Mouse (Mus musculus): ENCODE data around the gene Osbpl3. TPM values are rescaled to one million over a fixed set of nuclear protein-coding genes. Genes with fewer than 3 reads are reported as not detected.

Osbpl3 gene
- total and polyA plus RNA-seq, 3 experiments, result 0.16 TPM; not detected in 2

DNA sequence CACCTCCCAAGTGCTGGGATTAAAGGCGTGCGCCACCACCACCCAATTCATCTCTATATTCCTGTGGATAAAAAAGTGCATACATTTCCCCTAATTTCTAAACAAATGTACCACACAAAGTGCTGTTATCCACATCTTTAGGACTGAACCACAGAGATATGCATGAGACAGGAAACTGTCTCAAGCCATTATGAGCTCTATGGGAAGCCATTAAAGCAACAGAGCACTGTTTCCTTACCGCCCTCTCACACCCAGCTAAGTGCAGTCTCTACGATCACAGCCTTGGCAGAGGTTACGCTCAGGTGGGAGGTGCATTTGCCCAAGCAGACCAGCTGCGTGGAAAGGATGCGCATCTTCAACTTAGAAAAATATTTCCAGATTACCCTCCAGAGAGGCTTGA, 26.7 kb downstream of the Osbpl3 start:
- DNase-seq (ENCODE audit: low spot score), result no peak
- no peaks in the 10 kb centered on the region for H3K9me3 ChIP-seq (replicated peaks)
- H3K4me1 ChIP-seq (ENCODE audit: insufficient read depth, low read depth, low read length), result no peaks in the 10 kb centered on the region
- no peak for ATAC-seq (ENCODE audit: extremely low read depth, insufficient number of reproducible peaks, low FRiP score, poor library complexity, severe bottlenecking)
- no peak for TF ChIP-seq GATA1 (IDR thresholded peaks at IDR 0.05; ENCODE audit: borderline replicate concordance, low read length)
- TF ChIP-seq CTCF (IDR thresholded peaks at IDR 0.05; ENCODE audit: low read depth, low read length), result no peak
- no peak for TF ChIP-seq TAL1 (conservative IDR thresholded peaks at IDR 0.05; ENCODE audit: low read depth, low read length)
- no peak for TF ChIP-seq POLR2AphosphoS5 (IDR thresholded peaks at IDR 0.05; ENCODE audit: insufficient replicate concordance, low read depth, low read length)
- TF ChIP-seq GATA2 (IDR thresholded peaks at IDR 0.05; ENCODE audit: borderline replicate concordance, low read depth, low read length), result no peak
- no peaks in the 10 kb centered on the region for H3K36me3 ChIP-seq (replicated peaks)
- H3K4me3 ChIP-seq (ENCODE audit: low read depth, low read length), result no peak overlapping the region
- no peaks in the 10 kb centered on the region for H3K27me3 ChIP-seq (ENCODE audit: insufficient read depth, low read length)

DNA sequence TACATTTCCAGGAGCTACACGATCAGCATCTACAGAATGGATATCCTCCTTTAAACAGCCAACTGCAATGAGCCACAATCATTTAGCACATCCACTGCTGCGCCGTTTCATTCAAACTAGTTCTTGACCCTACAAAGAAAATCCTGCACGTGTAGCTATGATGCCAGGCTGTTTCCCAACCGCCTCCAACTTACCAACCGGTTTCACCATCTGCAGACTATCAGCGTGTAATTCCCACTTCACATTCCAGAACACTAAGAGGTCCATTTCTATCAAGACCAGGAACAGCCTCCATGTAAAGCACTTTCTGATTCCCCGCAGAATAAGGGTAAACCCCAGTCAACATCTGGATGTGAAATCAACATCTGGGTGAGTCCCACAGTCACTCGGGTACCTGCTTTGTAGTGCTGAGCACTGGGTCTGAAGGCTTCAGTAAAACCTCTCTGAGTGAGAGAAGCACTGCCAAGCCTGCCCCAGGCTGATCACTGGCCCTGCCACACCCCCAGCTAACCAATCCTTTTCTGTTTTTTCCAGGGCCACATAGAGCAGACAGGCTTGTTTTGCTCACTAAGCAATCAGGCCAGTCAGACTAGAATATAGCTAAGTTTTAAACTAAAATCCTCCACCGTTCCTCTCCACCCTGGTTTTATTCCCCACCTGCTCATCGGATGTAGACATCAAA, 28.8 kb downstream of the Osbpl3 start:
- DNase-seq (ENCODE audit: low spot score) (no peak), ATAC-seq (ENCODE audit: extremely low read depth, insufficient number of reproducible peaks, low FRiP score, poor library complexity, severe bottlenecking) (no peak)
- H3K4me1 ChIP-seq (ENCODE audit: insufficient read depth, low read depth, low read length), result no peaks in the 10 kb centered on the region
- H3K27me3 ChIP-seq (ENCODE audit: insufficient read depth, low read length), result no peaks in the 10 kb centered on the region
- no peaks in the 10 kb centered on the region for H3K36me3 ChIP-seq (replicated peaks)
- TF ChIP-seq TAL1 (conservative IDR thresholded peaks at IDR 0.05; ENCODE audit: low read depth, low read length) (no peak), CTCF (IDR thresholded peaks at IDR 0.05; ENCODE audit: low read depth, low read length) (no peak), GATA2 (IDR thresholded peaks at IDR 0.05; ENCODE audit: borderline replicate concordance, low read depth, low read length) (no peak), GATA1 (IDR thresholded peaks at IDR 0.05; ENCODE audit: borderline replicate concordance, low read length) (no peak), POLR2AphosphoS5 (IDR thresholded peaks at IDR 0.05; ENCODE audit: insufficient replicate concordance, low read depth, low read length) (no peak)
- H3K4me3 ChIP-seq (ENCODE audit: low read depth, low read length), result no peak overlapping the region
- no peaks in the 10 kb centered on the region for H3K9me3 ChIP-seq (replicated peaks)

DNA sequence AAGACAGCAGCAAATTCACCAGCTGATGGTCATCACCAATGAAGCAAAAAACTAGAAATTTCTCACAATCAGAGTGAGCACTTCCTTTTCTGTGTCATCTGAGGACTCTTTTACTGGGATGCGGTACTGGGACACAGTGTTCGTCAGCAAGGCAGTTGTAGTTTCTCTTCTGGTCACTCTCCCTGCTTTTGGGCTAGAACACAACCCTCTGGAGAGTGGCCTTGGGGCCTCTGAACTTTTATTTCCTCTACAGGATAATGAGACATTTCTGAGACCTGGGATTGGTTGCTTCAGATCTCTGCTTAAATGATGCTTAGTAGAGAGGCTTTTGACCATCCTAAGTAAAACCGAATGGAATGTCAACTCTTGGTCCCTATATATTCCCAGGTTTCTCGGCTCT, 29.4 kb downstream of the Osbpl3 start:
- Histone ChIP-seq H3K9me3 (replicated peaks) (no peaks in the 10 kb centered on the region), H3K36me3 (replicated peaks) (no peaks in the 10 kb centered on the region), H3K4me1 (ENCODE audit: insufficient read depth, low read depth, low read length) (no peaks in the 10 kb centered on the region), H3K4me3 (ENCODE audit: low read depth, low read length) (no peak overlapping the region), H3K27me3 (ENCODE audit: insufficient read depth, low read length) (no peaks in the 10 kb centered on the region)
- ATAC-seq (ENCODE audit: extremely low read depth, insufficient number of reproducible peaks, low FRiP score, poor library complexity, severe bottlenecking) (no peak), DNase-seq (ENCODE audit: low spot score) (no peak)
- no peak for TF ChIP-seq GATA1 (IDR thresholded peaks at IDR 0.05; ENCODE audit: borderline replicate concordance, low read length)
- no peak for TF ChIP-seq CTCF (IDR thresholded peaks at IDR 0.05; ENCODE audit: low read depth, low read length)
- TF ChIP-seq GATA2 (IDR thresholded peaks at IDR 0.05; ENCODE audit: borderline replicate concordance, low read depth, low read length), result no peak
- TF ChIP-seq POLR2AphosphoS5 (IDR thresholded peaks at IDR 0.05; ENCODE audit: insufficient replicate concordance, low read depth, low read length), result no peak
- TF ChIP-seq TAL1 (conservative IDR thresholded peaks at IDR 0.05; ENCODE audit: low read depth, low read length), result no peak

DNA sequence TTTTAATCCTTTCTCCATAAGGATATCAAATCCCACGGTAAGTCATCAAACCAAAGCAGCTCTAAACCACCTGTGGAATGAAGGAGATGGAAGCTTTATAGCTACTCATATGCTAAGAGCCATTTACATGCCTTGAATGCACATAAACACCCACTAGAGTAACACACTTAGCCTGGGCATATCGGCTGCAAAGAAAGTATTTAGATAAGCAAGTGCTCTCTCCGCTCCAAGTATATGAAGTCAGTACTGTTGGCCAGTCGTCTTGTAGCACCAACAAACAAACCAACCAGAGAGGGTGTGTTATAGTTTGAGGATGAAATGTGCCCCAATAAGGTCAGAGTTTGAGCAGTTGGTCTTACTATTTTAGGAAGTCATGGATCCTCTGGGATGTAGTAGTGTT, 31.7 kb downstream of the Osbpl3 start:
- no peak for ATAC-seq (ENCODE audit: extremely low read depth, insufficient number of reproducible peaks, low FRiP score, poor library complexity, severe bottlenecking)
- Histone ChIP-seq H3K9me3 (replicated peaks) (no peaks in the 10 kb centered on the region), H3K27me3 (ENCODE audit: insufficient read depth, low read length) (no peaks in the 10 kb centered on the region), H3K4me1 (ENCODE audit: insufficient read depth, low read depth, low read length) (no peaks in the 10 kb centered on the region), H3K4me3 (ENCODE audit: low read depth, low read length) (no peak overlapping the region), H3K36me3 (replicated peaks) (no peaks in the 10 kb centered on the region)
- no peak for DNase-seq (ENCODE audit: low spot score)
- no peak for TF ChIP-seq GATA1 (IDR thresholded peaks at IDR 0.05; ENCODE audit: borderline replicate concordance, low read length)
- no peak for TF ChIP-seq GATA2 (IDR thresholded peaks at IDR 0.05; ENCODE audit: borderline replicate concordance, low read depth, low read length)
- TF ChIP-seq CTCF (IDR thresholded peaks at IDR 0.05; ENCODE audit: low read depth, low read length), result no peak
- TF ChIP-seq TAL1 (conservative IDR thresholded peaks at IDR 0.05; ENCODE audit: low read depth, low read length), result no peak
- no peak for TF ChIP-seq POLR2AphosphoS5 (IDR thresholded peaks at IDR 0.05; ENCODE audit: insufficient replicate concordance, low read depth, low read length)

DNA sequence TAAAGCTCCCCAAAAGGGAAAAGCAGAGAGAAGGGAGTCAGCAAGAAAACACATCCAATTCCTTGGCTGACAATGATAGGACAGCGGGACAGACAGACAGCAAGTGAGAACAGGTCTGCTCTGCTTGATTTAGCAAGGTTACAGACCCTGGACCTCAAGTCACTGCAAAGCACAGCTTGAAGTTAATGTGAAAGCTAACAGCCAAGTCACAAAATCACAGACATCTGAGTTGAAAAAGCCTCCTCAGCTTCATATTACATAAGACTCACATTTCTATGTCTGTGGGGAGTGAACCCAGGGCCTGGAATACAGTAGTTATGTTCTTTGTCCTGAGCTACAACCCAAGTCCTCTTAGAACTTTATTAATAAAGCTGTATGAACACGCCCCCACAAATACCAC, 35.6 kb downstream of the Osbpl3 start:
- Histone ChIP-seq H3K36me3 (replicated peaks) (no peaks in the 10 kb centered on the region), H3K9me3 (replicated peaks) (no peaks in the 10 kb centered on the region), H3K27me3 (ENCODE audit: insufficient read depth, low read length) (peaks cover 4% of the 10 kb centered on the region; the same call in 1 of the 2 replicates), H3K4me1 (ENCODE audit: insufficient read depth, low read depth, low read length) (no peaks in the 10 kb centered on the region), H3K4me3 (ENCODE audit: low read depth, low read length) (no peak overlapping the region)
- ATAC-seq (ENCODE audit: extremely low read depth, insufficient number of reproducible peaks, low FRiP score, poor library complexity, severe bottlenecking), result no peak
- no peak for DNase-seq (ENCODE audit: low spot score)
- no peak for TF ChIP-seq GATA2 (IDR thresholded peaks at IDR 0.05; ENCODE audit: borderline replicate concordance, low read depth, low read length)
- no peak for TF ChIP-seq POLR2AphosphoS5 (IDR thresholded peaks at IDR 0.05; ENCODE audit: insufficient replicate concordance, low read depth, low read length)
- TF ChIP-seq GATA1 (IDR thresholded peaks at IDR 0.05; ENCODE audit: borderline replicate concordance, low read length), result no peak
- no peak for TF ChIP-seq TAL1 (conservative IDR thresholded peaks at IDR 0.05; ENCODE audit: low read depth, low read length)
- no peak for TF ChIP-seq CTCF (IDR thresholded peaks at IDR 0.05; ENCODE audit: low read depth, low read length)

DNA sequence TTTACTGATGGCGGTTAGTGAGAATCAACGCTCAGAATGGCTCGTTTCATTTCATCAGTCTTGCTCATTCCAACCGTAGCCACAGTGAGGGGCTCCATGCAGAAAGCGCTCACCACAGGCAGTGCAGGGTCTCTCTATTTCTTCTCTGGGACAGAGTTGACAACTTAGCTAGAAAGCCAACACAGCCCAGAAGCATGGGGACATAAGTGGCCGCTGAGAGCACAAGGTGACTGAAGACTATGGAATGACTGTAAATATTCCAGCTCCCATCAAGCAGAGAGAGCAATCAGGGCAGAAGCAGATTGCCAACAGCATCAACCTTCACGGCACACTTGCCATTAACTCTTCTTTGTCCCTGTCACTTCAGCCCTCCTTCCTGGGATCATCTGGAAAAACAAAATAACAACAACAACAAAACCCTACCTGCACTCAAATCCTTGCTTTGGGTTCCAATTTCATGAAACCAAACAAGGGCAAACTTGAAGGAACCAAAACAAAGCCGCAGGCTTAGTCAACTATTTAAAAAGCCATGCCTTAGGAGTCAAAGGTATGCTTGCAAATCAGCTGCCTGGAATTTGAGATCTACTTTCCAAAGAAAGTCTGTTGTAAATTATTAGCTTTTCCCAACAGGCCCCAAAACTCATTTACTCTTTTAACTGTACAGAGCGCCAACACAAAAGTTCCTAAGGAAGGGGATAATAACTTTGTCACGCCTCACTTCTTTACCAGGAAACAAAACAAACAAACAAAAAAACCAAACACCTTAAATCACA, 36.3 kb downstream of the Osbpl3 start:
- no peak overlapping the region for H3K4me3 ChIP-seq (ENCODE audit: low read depth, low read length)
- DNase-seq (ENCODE audit: low spot score) (no peak), ATAC-seq (ENCODE audit: extremely low read depth, insufficient number of reproducible peaks, low FRiP score, poor library complexity, severe bottlenecking) (no peak)
- no peaks in the 10 kb centered on the region for H3K9me3 ChIP-seq (replicated peaks)
- H3K4me1 ChIP-seq (ENCODE audit: insufficient read depth, low read depth, low read length), result no peaks in the 10 kb centered on the region
- TF ChIP-seq POLR2AphosphoS5 (IDR thresholded peaks at IDR 0.05; ENCODE audit: insufficient replicate concordance, low read depth, low read length) (no peak), GATA2 (IDR thresholded peaks at IDR 0.05; ENCODE audit: borderline replicate concordance, low read depth, low read length) (no peak), TAL1 (conservative IDR thresholded peaks at IDR 0.05; ENCODE audit: low read depth, low read length) (no peak), GATA1 (IDR thresholded peaks at IDR 0.05; ENCODE audit: borderline replicate concordance, low read length) (no peak), CTCF (IDR thresholded peaks at IDR 0.05; ENCODE audit: low read depth, low read length) (no peak)
- peaks cover 4% of the 10 kb centered on the region; the same call in 1 of the 2 replicates for H3K27me3 ChIP-seq (ENCODE audit: insufficient read depth, low read length)
- no peaks in the 10 kb centered on the region for H3K36me3 ChIP-seq (replicated peaks)
